Mouse (Mus musculus): ENCODE measurements at regions not wholly inside any gene's neighbourhood (a gene's known extent, or its start where the extent isn't known, plus 50 kb on each side); places are given as distances from the start of the nearest gene placed in this dataset.

- no peak for ATAC-seq (replicated peaks; ENCODE audit: poor library complexity)
These were observed 340.8 kb upstream of the Jag1 start for GRCm38 (mm10) chr2:137457061-137457753.

- no peak for ATAC-seq (replicated peaks; ENCODE audit: poor library complexity)
These were observed 340.0 kb upstream of the Jag1 start for GRCm38 (mm10) chr2:137456436-137456835.

DNA sequence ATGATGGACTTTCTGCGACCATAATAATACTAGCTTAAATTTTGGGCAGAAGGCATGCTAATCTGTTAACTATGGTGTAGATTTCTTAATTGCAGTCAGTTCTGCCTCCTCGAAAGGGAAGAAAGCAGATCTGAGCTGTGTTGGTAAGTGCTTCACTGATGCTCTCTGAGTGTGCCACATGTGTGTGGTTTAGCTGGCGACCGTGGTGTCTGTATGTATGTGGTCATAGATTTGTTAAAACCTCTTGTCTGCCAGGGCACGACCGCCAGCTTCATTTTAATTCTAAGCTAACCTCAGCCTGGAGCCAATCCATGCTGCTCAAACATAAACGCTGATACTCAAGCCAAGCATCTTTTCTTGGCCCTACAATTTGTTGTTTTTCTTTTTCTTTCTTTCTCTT is 330.5 kb upstream of the Jag1 start:
- ATAC-seq (replicated peaks; ENCODE audit: poor library complexity), result no peak

DNA sequence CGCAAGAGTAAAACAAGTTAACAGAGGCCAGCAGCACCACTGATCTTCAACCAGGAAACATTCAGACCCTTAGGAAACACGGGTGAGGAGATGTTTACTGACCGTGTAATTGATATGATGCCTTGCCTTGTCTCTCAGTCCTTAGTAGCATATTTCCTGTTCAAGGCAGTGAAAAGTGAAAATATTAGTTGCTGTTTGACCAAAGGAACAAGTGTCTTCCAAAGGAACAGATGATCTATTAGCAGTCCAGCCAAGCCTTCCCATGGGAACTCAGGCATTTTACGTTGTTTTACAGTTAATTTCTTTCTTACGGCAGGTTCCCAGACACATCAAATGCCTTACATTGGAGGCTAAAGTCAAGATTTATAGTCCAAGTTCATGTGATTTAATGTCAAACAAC is 321.3 kb upstream of the Jag1 start:
- no peak for ATAC-seq (replicated peaks; ENCODE audit: poor library complexity)

DNA sequence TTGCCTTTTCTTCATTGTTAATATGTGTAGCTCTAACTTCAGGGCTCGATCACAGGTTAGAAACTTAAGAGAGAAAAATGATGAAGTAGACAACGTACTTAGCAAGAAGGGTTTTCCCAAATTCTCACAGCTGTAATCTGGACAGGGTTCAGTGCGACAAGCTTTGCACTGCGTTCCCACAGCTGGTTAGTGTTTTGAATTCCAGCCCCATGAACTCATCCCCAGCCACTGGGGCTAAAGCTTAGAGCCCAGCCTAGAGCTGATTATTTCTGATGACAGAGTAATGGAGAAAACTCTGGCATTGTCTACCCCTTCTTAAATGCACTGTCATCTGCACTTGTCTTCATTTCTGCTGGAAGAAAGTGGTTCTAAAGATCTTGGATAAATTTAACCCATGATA is 319.7 kb upstream of the Jag1 start:
- ATAC-seq (replicated peaks; ENCODE audit: poor library complexity), result no peak

DNA sequence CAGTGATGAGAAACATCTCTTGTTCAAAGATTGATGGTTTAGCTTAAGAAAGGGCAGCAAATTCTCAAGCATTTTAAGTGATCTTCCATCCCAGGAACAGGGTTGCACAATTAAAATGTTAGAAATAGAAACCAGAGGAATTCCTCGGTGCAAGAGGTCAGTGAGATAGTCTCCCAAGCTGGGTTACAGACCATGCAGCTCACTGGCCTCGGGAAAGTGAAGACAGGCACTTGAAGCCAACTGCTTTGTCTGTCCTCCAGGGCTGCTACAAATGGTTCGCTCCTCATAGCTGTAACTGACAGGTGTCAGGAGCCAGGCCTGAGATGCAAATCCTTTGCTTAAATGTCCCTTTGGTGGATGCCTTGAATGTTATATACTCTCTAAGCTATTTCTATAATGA is 306.2 kb upstream of the Jag1 start:
- no peak for ATAC-seq (replicated peaks; ENCODE audit: poor library complexity)

- no peak for ATAC-seq (replicated peaks; ENCODE audit: poor library complexity)
These were observed 303.2 kb upstream of the Jag1 start for GRCm38 (mm10) chr2:137419678-137420077.

DNA sequence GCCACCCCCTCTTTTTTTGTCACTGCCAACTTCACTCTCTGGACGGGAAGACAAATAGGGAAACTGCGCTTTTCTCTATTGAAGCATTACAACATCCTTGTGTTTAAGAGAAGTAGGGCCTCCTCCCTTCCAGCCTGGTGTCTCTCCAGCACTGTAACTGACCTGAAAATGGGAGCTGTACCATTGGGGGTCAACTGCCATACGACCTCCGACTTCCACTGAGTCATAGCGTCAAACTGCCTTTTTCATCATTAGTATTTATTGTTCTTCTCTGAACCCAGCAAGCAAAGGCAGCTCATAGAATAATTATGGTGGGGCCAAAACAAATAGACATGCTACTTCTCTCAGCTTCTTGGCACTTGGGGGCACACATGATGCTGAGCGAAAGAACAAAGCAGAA is 301.2 kb upstream of the Jag1 start:
- ATAC-seq (replicated peaks; ENCODE audit: poor library complexity), result no peak

DNA sequence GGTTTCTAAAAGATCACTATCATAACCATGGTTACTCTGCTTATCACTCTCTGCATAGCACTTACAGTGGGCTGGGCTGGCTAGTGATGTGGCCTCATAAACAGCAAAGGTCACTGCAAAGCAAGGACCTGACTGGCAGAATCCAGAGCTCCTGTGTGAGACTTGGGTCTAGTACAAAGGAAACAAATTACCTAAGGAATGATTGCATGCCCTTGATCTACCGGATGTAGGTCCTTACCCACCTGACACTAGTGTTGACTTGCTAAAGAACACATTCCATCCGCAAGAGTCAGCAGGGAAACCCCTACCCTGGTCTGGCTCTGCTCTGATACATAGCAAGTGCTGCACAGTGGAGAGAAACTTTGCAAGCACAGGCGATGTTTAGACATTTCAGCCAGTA is 297.0 kb upstream of the Jag1 start:
- no peak for ATAC-seq (replicated peaks; ENCODE audit: poor library complexity)

GRCm38 (mm10) chr2:137409611-137410010 is 293.2 kb upstream of the Jag1 start:
- ATAC-seq (replicated peaks; ENCODE audit: poor library complexity), result no peak

DNA sequence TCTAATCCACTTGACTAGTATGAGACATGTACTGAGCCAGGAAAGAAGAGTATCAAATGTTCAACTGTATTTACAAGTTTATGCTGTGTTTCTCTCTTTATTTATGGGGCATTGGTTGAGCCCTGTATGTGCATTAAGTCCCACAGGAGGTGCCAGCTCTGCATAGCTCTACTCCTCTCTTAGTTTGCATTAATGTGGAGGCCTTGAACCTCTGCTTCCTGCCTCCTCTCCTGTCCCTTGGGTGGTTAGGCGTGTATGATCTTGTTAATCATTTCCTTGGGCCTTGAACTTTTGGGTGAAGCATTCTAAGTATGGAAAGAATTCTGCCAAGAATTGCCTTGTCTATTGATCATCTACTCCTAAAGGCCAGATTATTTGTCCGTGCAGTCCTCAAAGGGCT is 291.9 kb upstream of the Jag1 start:
- no peak for ATAC-seq (replicated peaks; ENCODE audit: poor library complexity)

GRCm38 (mm10) chr2:137393486-137393885 is 277.0 kb upstream of the Jag1 start:
- ATAC-seq (replicated peaks; ENCODE audit: poor library complexity), result no peak

DNA sequence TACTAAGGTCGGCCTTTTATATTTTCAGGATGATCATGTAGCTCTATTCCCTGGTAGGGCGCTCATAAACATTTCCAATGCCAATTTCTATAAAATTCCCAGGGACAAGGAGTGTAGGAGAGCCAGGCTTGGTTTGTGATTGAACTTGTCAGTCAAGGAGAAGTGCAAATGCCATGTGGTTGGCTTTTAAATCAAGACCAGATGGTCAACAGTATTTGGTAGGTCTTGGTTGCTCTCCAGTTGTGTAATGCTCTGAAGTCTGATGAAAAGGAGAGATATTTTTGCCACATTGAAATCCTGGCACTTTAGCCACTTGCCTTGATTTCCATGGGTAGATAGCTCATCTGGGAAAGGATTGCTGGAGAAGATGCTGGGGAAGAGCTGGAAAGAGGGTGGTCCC is 263.4 kb upstream of the Jag1 start:
- no peak for ATAC-seq (replicated peaks; ENCODE audit: poor library complexity)

GRCm38 (mm10) chr2:137375346-137375745 is 258.9 kb upstream of the Jag1 start:
- ATAC-seq (replicated peaks; ENCODE audit: poor library complexity), result no peak

DNA sequence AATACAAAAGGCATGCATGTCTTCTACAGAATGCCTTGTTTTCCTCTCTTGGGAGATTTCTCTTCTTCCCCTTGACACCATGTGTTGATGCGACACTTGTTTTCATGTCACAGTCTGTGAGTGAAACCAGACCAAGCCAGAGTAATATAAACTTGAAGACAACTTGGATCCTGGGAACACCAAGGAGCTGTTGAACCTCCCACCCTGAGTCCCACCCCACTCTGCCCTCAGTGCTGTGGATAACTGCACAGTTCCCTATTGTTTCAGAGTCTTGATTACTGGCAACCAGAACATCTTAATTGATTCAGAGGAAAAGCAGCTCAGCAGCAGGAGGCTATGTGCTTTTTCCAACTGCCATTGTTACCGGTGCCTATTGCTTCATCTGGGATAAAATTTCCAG is 254.6 kb upstream of the Jag1 start:
- ATAC-seq (replicated peaks; ENCODE audit: poor library complexity), result no peak

- no peak for ATAC-seq (replicated peaks; ENCODE audit: poor library complexity)
These were observed 246.6 kb upstream of the Jag1 start for GRCm38 (mm10) chr2:137363006-137363405.

GRCm38 (mm10) chr2:137357181-137357738 is 240.8 kb upstream of the Jag1 start:
- no peak for ATAC-seq (replicated peaks; ENCODE audit: poor library complexity)

DNA sequence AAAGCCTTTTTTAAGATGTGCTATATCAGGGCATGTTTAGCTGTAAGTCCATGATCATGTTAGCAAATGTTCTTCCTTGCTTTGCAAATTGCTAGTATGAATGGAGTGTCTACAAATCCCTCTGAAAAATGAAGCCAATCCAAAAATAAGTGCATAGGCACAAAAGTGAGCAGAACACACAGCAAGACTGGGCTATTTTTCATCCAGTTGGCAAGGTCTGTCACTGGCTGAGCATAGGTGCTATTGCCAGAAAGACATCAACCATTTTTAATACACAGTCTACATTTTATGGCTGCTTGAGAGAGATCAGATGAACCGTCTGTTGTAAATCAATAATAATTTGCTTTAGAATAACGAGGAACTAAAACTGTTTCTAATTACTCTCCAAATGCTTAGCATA is 227.3 kb upstream of the Jag1 start:
- ATAC-seq (replicated peaks; ENCODE audit: poor library complexity), result no peak

GRCm38 (mm10) chr2:137329995-137330394 is 213.6 kb upstream of the Jag1 start:
- no peak for ATAC-seq (replicated peaks; ENCODE audit: poor library complexity)

DNA sequence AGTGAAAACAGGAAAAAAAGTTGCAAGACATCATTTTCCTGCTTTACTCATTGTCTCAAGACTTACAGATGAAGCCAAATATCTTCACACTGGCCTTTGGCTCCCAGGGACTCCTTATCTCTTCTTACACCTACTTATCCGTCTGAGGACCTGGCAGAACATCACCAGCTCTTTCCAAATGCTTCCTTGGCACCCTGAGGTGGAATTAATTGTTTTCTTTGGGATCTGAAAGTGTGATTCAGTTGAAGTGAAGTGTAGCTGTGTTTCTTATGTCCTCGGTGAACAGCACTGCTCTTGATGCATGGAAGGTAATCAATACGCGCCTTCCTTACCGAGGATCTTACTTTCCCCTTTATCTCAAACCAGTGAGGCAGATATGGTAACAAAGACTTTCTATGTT is 207.0 kb upstream of the Jag1 start:
- ATAC-seq (replicated peaks; ENCODE audit: poor library complexity), result no peak

- no peak for ATAC-seq (replicated peaks; ENCODE audit: poor library complexity)
These were observed 194.1 kb upstream of the Jag1 start for GRCm38 (mm10) chr2:137310511-137310910.

DNA sequence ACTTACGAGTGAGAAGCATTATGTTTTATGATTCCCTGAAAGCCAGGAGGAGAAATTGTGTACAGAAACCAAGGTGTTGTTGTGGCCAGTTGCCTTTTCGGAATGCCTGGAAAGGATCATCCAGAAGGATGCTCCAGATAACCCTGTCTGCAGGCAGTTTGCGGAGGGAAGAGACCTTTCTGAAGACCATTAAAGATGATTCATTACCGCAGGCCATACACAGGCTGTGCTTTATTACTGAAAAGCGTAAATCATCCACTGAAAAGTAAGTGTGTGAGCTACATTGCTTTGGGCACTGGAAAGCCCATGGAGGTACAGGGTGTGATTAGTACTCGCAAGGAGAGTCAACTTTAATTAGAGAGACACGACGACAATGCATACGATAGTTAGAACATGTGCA is 191.7 kb upstream of the Jag1 start:
- ATAC-seq (replicated peaks; ENCODE audit: poor library complexity), result no peak
